Mouse (Mus musculus) ES-Bruce4 (cell line): ENCODE results near the gene Ctrb1.
A peak's percentile ranks its signal among the peaks of the same experiment; 100 is the strongest.

Source experiments
- CTCF ChIP-seq: IDR thresholded peaks from one replicate; pipeline ENCODE4 v1.8.1; 2011; ENCODE audit warnings: low read depth, low read length
- EP300 ChIP-seq: IDR thresholded peaks from 2 replicates; pipeline ENCODE4 v1.6.1; 2011; ENCODE audit warnings: low read depth, low read length; ENCODE audit not compliant: insufficient read depth
- POLR2A ChIP-seq: IDR thresholded peaks from one replicate; pipeline ENCODE4 v1.8.1; 2011; ENCODE audit warnings: low read length; ENCODE audit not compliant: insufficient read depth

DNA sequence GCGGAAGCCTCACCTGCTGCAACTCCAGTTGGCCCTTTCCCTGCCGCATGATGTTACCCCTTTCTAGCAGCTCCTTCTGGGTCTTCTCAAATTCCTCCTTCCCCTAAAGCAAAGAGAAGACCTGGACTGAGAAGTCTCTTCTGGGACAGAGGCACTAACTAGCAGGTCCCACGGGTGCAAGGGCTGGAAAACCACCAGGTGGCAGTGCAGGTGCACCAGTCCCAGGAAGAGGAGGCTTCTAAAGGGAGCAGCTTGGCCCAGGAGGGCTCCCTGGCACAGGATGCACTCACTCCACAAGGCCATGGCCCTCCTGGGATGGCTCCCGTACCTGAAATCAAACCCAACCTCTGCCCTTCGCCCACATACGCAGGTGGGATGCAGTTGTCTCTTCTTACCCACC, 21.8 kb upstream of the Ctrb1 start:
- no peak for TF ChIP-seq EP300
- TF ChIP-seq CTCF: peak; percentile 88
- no peak for TF ChIP-seq POLR2A
